Mouse (Mus musculus): Measurements from ENCODE around the gene Cluap1. TPM values are rescaled to one million over a fixed set of nuclear protein-coding genes. Genes with fewer than 3 reads are reported as not detected.

Gene Cluap1
- 21.1 and 21.5 TPM in 2 replicates for polyA plus RNA-seq (2015; fragmentation: Nextera tagmentation; extraction: Ambion mirVana)

- H3K9ac ChIP-seq (ENCODE audit: low read length) = peak within 1 kb of the TSS; percentile 89
- H3K27ac ChIP-seq (ENCODE audit: low read length) = peak within 1 kb of the TSS; percentile 74
- ATAC-seq (ENCODE audit: insufficient read depth, low FRiP score) = peak; percentile 98
- peaks cover 6% of the 10 kb centered on the region; the same call in 1 of the 2 replicates for H3K4me1 ChIP-seq (ENCODE audit: control insufficient read depth, insufficient read depth, low read length)
- under 1% methylated on average over 33 of the region's 33 CpGs for WGBS
- peak within 1 kb of the TSS; percentile 88 for H3K4me2 ChIP-seq (ENCODE audit: low read depth, low read length)
- peak within 1 kb of the TSS; percentile 74 for H3K4me3 ChIP-seq (replicated peaks; ENCODE audit: low read length)
- no peaks in the 10 kb centered on the region for H3K27me3 ChIP-seq (ENCODE audit: control insufficient read depth, insufficient read depth, low read length)
- peaks cover 13% of the 10 kb centered on the region for H3K36me3 ChIP-seq (ENCODE audit: control insufficient read depth, insufficient read depth, low read length)
- no peaks in the 10 kb centered on the region for H3K9me3 ChIP-seq (replicated peaks; ENCODE audit: control insufficient read depth, low read length)
These were observed at the start of gene Cluap1, which contains the start of gene 1700037C18Rik for GRCm38 (mm10) chr16:3908537-3909111. Gene Cluap1 (plus strand): TSS chr16:3908801. Gene 1700037C18Rik (minus strand): TSS chr16:3908689.

GRCm38 (mm10) chr16:3859254-3859653, 49.3 kb upstream of the Cluap1 start:
- Histone ChIP-seq H3K9me3 (replicated peaks; ENCODE audit: control insufficient read depth, low read length) (no peaks in the 10 kb centered on the region), H3K27me3 (ENCODE audit: control insufficient read depth, insufficient read depth, low read length) (no peaks in the 10 kb centered on the region), H3K9ac (ENCODE audit: low read length) (no peak overlapping the region), H3K4me1 (ENCODE audit: control insufficient read depth, insufficient read depth, low read length) (no peaks in the 10 kb centered on the region), H3K4me3 (replicated peaks; ENCODE audit: low read length) (no peak overlapping the region), H3K36me3 (ENCODE audit: control insufficient read depth, insufficient read depth, low read length) (0 out of 2 replicates have a peak, but pooled peaks cover 7% of the 10 kb centered on the region), H3K4me2 (ENCODE audit: low read depth, low read length) (no peak overlapping the region), H3K27ac (ENCODE audit: low read length) (no peak overlapping the region)
- WGBS = 94% methylated on average over 4 of the region's 4 CpGs
- no peak for ATAC-seq (ENCODE audit: insufficient read depth, low FRiP score)

- Histone ChIP-seq H3K4me1 (ENCODE audit: control insufficient read depth, insufficient read depth, low read length) (peaks cover 16% of the 10 kb centered on the region; the same call in 1 of the 2 replicates), H3K27ac (ENCODE audit: low read length) (peak overlapping the region; percentile 74), H3K4me3 (replicated peaks; ENCODE audit: low read length) (peak overlapping the region; percentile 71), H3K9me3 (replicated peaks; ENCODE audit: control insufficient read depth, low read length) (no peaks in the 10 kb centered on the region), H3K9ac (ENCODE audit: low read length) (peak overlapping the region; percentile 81), H3K27me3 (ENCODE audit: control insufficient read depth, insufficient read depth, low read length) (no peaks in the 10 kb centered on the region), H3K36me3 (ENCODE audit: control insufficient read depth, insufficient read depth, low read length) (peaks cover 6% of the 10 kb centered on the region; the same call in 1 of the 2 replicates), H3K4me2 (ENCODE audit: low read depth, low read length) (peak overlapping the region; percentile 94)
- peak; percentile 11; the same call in 1 of the 2 replicates for ATAC-seq (ENCODE audit: insufficient read depth, low FRiP score)
- 1% methylated on average over 16 of the region's 16 CpGs for WGBS
These were observed 36.8 kb upstream of the Cluap1 start for GRCm38 (mm10) chr16:3871815-3872214.

- Histone ChIP-seq H3K9me3 (replicated peaks; ENCODE audit: control insufficient read depth, low read length) (no peaks in the 10 kb centered on the region), H3K4me2 (ENCODE audit: low read depth, low read length) (peak within 1 kb of the TSS; percentile 94), H3K4me1 (ENCODE audit: control insufficient read depth, insufficient read depth, low read length) (peaks cover 16% of the 10 kb centered on the region; the same call in 1 of the 2 replicates), H3K9ac (ENCODE audit: low read length) (peak within 1 kb of the TSS; percentile 81), H3K27me3 (ENCODE audit: control insufficient read depth, insufficient read depth, low read length) (no peaks in the 10 kb centered on the region), H3K36me3 (ENCODE audit: control insufficient read depth, insufficient read depth, low read length) (peaks cover 6% of the 10 kb centered on the region; the same call in 1 of the 2 replicates), H3K4me3 (replicated peaks; ENCODE audit: low read length) (peak within 1 kb of the TSS; percentile 71), H3K27ac (ENCODE audit: low read length) (peak within 1 kb of the TSS; percentile 76)
- peak; percentile 99 for ATAC-seq (ENCODE audit: insufficient read depth, low FRiP score)
- WGBS = 3% methylated on average over 47 of the region's 47 CpGs
These were observed 36.2 kb upstream of the Cluap1 start, which contains the start of gene Naa60 for GRCm38 (mm10) chr16:3872216-3873047. Gene Naa60 (plus strand): TSS chr16:3872375.

GRCm38 (mm10) chr16:3876346-3876745, 32.3 kb upstream of the Cluap1 start:
- H3K4me3 ChIP-seq (replicated peaks; ENCODE audit: low read length) = no peak overlapping the region
- no peak overlapping the region for H3K27ac ChIP-seq (ENCODE audit: low read length)
- H3K36me3 ChIP-seq (ENCODE audit: control insufficient read depth, insufficient read depth, low read length) = no peaks in the 10 kb centered on the region
- no peaks in the 10 kb centered on the region for H3K27me3 ChIP-seq (ENCODE audit: control insufficient read depth, insufficient read depth, low read length)
- ATAC-seq (ENCODE audit: insufficient read depth, low FRiP score) = no peak
- peaks cover 15% of the 10 kb centered on the region; the same call in 1 of the 2 replicates for H3K4me1 ChIP-seq (ENCODE audit: control insufficient read depth, insufficient read depth, low read length)
- H3K9ac ChIP-seq (ENCODE audit: low read length) = no peak overlapping the region
- 94% methylated on average over 4 of the region's 4 CpGs for WGBS
- H3K4me2 ChIP-seq (ENCODE audit: low read depth, low read length) = no peak overlapping the region
- no peaks in the 10 kb centered on the region for H3K9me3 ChIP-seq (replicated peaks; ENCODE audit: control insufficient read depth, low read length)

GRCm38 (mm10) chr16:3884201-3885064, 24.2 kb upstream of the Cluap1 start, which contains the start of the genes Zfp597 and Gm20695:
Gene Zfp597 (minus strand): TSS chr16:3884561.
Gene Gm20695 (plus strand): TSS chr16:3884648.
- H3K9me3 ChIP-seq (replicated peaks; ENCODE audit: control insufficient read depth, low read length) = no peaks in the 10 kb centered on the region
- WGBS = under 1% methylated on average over 83 of the region's 88 CpGs
- H3K4me3 ChIP-seq (replicated peaks; ENCODE audit: low read length) = peak within 1 kb of the TSS; percentile 98
- peak within 1 kb of the TSS; percentile 94 for H3K27ac ChIP-seq (ENCODE audit: low read length)
- H3K9ac ChIP-seq (ENCODE audit: low read length) = peak within 1 kb of the TSS; percentile 95
- ATAC-seq (ENCODE audit: insufficient read depth, low FRiP score) = peak; percentile 99
- peak within 1 kb of the TSS; percentile 73 for H3K4me2 ChIP-seq (ENCODE audit: low read depth, low read length)
- no peaks in the 10 kb centered on the region for H3K27me3 ChIP-seq (ENCODE audit: control insufficient read depth, insufficient read depth, low read length)
- H3K36me3 ChIP-seq (ENCODE audit: control insufficient read depth, insufficient read depth, low read length) = no peaks in the 10 kb centered on the region
- H3K4me1 ChIP-seq (ENCODE audit: control insufficient read depth, insufficient read depth, low read length) = peaks cover 8% of the 10 kb centered on the region

- Histone ChIP-seq H3K9ac (ENCODE audit: low read length) (peak overlapping the region; percentile 95), H3K4me1 (ENCODE audit: control insufficient read depth, insufficient read depth, low read length) (peaks cover 8% of the 10 kb centered on the region), H3K27ac (ENCODE audit: low read length) (peak overlapping the region; percentile 79), H3K4me3 (replicated peaks; ENCODE audit: low read length) (peak overlapping the region; percentile 98), H3K9me3 (replicated peaks; ENCODE audit: control insufficient read depth, low read length) (no peaks in the 10 kb centered on the region), H3K27me3 (ENCODE audit: control insufficient read depth, insufficient read depth, low read length) (no peaks in the 10 kb centered on the region), H3K4me2 (ENCODE audit: low read depth, low read length) (peak overlapping the region; percentile 63), H3K36me3 (ENCODE audit: control insufficient read depth, insufficient read depth, low read length) (no peaks in the 10 kb centered on the region)
- ATAC-seq (ENCODE audit: insufficient read depth, low FRiP score) = no peak
- WGBS = 2% methylated on average over 10 of the region's 10 CpGs
These were observed 23.4 kb upstream of the Cluap1 start for GRCm38 (mm10) chr16:3885065-3885670.

GRCm38 (mm10) chr16:3891621-3892295, 16.8 kb upstream of the Cluap1 start:
- 92% methylated on average over 14 of the region's 14 CpGs for WGBS
- no peak for ATAC-seq (ENCODE audit: insufficient read depth, low FRiP score)
- Histone ChIP-seq H3K4me3 (replicated peaks; ENCODE audit: low read length) (no peak overlapping the region), H3K27ac (ENCODE audit: low read length) (no peak overlapping the region), H3K4me2 (ENCODE audit: low read depth, low read length) (no peak overlapping the region), H3K4me1 (ENCODE audit: control insufficient read depth, insufficient read depth, low read length) (no peaks in the 10 kb centered on the region), H3K27me3 (ENCODE audit: control insufficient read depth, insufficient read depth, low read length) (no peaks in the 10 kb centered on the region), H3K9me3 (replicated peaks; ENCODE audit: control insufficient read depth, low read length) (no peaks in the 10 kb centered on the region), H3K9ac (ENCODE audit: low read length) (no peak overlapping the region), H3K36me3 (ENCODE audit: control insufficient read depth, insufficient read depth, low read length) (no peaks in the 10 kb centered on the region)

Data from stomach, embryonic 16.5 days (tissue).